Mouse (Mus musculus) monocyte, adult 2 months (primary cell): ENCODE results near the gene Rims3.

Source experiments
- DNase-seq, 2 experiments: peaks; one replicate each; pipeline ENCODE4 v3.0.0; 2022; ENCODE audit warnings: low spot score in 2 of 2, low read depth in 1 of 2

The Rims3 gene

GRCm38 (mm10) chr4:120891960-120892359 is 37.3 kb downstream of the Rims3 start:
- DNase-seq: no peak

GRCm38 (mm10) chr4:120892516-120892915 is 37.9 kb downstream of the Rims3 start:
- no peak for DNase-seq

GRCm38 (mm10) chr4:120893656-120894401 is 39.2 kb downstream of the Rims3 start:
- DNase-seq: no peak

GRCm38 (mm10) chr4:120894584-120894983 is 40.0 kb downstream of the Rims3 start:
- no peak for DNase-seq

GRCm38 (mm10) chr4:120895226-120895625 is 40.6 kb downstream of the Rims3 start:
- no peak for DNase-seq

GRCm38 (mm10) chr4:120895810-120896584 is 41.4 kb downstream of the Rims3 start:
- no peak for DNase-seq

GRCm38 (mm10) chr4:120904533-120904932 is 49.9 kb downstream of the Rims3 start:
- no peak for DNase-seq

GRCm38 (mm10) chr4:120905644-120906043 is 51.0 kb downstream of the Rims3 start:
- no peak for DNase-seq

- DNase-seq: no peak
Observed at GRCm38 (mm10) chr4:120909558-120910150, 55.0 kb downstream of the Rims3 start.

GRCm38 (mm10) chr4:120911086-120911485 is 56.5 kb downstream of the Rims3 start:
- no peak for DNase-seq

- DNase-seq: no peak
Observed at GRCm38 (mm10) chr4:120912866-120913265, 58.2 kb downstream of the Rims3 start.

GRCm38 (mm10) chr4:120913443-120913842 is 58.8 kb downstream of the Rims3 start:
- no peak for DNase-seq

- no peak for DNase-seq
Observed at GRCm38 (mm10) chr4:120913861-120914260, 59.2 kb downstream of the Rims3 start.

GRCm38 (mm10) chr4:120914501-120914900 is 59.9 kb downstream of the Rims3 start:
- no peak for DNase-seq

GRCm38 (mm10) chr4:120921461-120921860 is 66.8 kb downstream of the Rims3 start:
- no peak for DNase-seq

GRCm38 (mm10) chr4:120924554-120925299 is 70.1 kb downstream of the Rims3 start, which contains the start of gene Exo5:
Gene Exo5, minus strand, starts transcription at chr4:120925017.
- DNase-seq: peak; percentile 52 to 74

GRCm38 (mm10) chr4:120925386-120925785 is 70.8 kb downstream of the Rims3 start:
- no peak for DNase-seq

- DNase-seq: no peak
Observed at GRCm38 (mm10) chr4:120928686-120929085, 74.1 kb downstream of the Rims3 start.

GRCm38 (mm10) chr4:120930736-120931135 is 76.1 kb downstream of the Rims3 start:
- DNase-seq: no peak

GRCm38 (mm10) chr4:120935006-120935405 is 80.4 kb downstream of the Rims3 start:
- DNase-seq: no peak
